Mouse (Mus musculus): ENCODE results near the gene Gm10681. TPM values are rescaled to one million over a fixed set of nuclear protein-coding genes. Genes with fewer than 3 reads are reported as not detected.
"Not testable (repeated sequence)": the region's sequence is repeated elsewhere in the genome, so short reads cannot be mapped to it uniquely, and the experiment has no call there.

Gene Gm10681
- not detected in 2 replicates for polyA plus RNA-seq (2014; fragmentation: Nextera tagmentation; extraction: Ambion mirVana)

DNA sequence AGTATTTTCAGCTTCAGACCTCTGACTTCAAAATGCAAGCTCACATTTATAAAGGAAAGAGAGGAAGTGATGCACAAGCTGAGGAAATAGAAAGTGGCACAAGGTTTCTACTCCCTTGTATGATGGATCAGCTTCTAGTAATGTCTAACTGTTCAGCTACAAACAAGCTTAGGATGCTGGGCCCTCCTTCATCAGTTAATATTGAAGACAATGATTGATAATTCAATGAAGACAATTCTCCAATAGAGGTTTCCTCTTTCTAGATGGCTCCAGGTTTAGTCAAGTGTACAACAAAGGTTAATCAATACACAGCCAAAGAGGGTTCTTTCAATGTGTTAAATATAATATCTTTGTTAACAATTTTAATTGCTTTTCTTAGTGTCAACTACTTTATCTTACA, at the start of gene Gm10681:
Gene Gm10681 (minus strand): TSS at position 101 of the 400 bp plus-strand sequence.
- Histone ChIP-seq H3K9ac (ENCODE audit: low read length) (no peak within 1 kb of the TSS), H3K27me3 (ENCODE audit: control insufficient read depth, insufficient read depth, low read length) (no peaks in the 10 kb centered on the region), H3K4me3 (ENCODE audit: control insufficient read depth in 1 of 2, insufficient read depth in 1 of 2, low read depth in 1 of 2, low read length in 2 of 2) (no peak within 1 kb of the TSS), H3K4me1 (ENCODE audit: control insufficient read depth in 2 of 2, insufficient read depth in 2 of 2, low read length in 2 of 2) (no peaks in the 10 kb centered on the region), H3K27ac (replicated peaks in 1 of 2; ENCODE audit: control insufficient read depth in 1 of 2, insufficient read depth in 1 of 2, low read depth in 2 of 2, low read length in 2 of 2) (no peak within 1 kb of the TSS), H3K4me2 (ENCODE audit: low read length) (no peak within 1 kb of the TSS), H3K9me3 (ENCODE audit: control insufficient read depth, low read length) (no peaks in the 10 kb centered on the region), H3K36me3 (ENCODE audit: control insufficient read depth, insufficient read depth, low read length) (no peaks in the 10 kb centered on the region)
- no peak for ATAC-seq (ENCODE audit: insufficient number of reproducible peaks, insufficient read depth, low FRiP score, low read depth)

DNA sequence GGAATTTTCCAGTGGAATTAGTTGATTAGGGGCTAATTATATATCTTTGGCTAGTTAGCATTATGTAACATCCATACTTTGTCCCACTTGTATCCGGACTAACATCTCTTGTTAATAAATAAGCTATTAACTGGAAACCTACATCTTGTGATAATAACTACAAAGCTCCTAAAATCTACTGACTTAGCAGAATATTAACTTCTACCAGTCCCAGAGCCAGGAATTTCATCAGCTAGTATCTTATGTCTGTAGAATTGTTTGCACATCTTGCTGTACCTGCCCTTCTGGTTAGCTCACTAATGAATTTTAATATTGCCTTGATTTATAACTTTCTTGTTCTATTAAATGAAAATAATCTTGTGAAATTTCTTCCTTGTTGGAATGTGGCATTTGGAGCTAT, 46.5 kb upstream of the Gm10681 start:
- H3K4me1 ChIP-seq (ENCODE audit: control insufficient read depth in 2 of 2, insufficient read depth in 2 of 2, low read length in 2 of 2) = no peaks in the 10 kb centered on the region
- 81% methylated on average over 1 of the region's 1 CpGs for WGBS
- H3K4me3 ChIP-seq (ENCODE audit: control insufficient read depth in 1 of 2, insufficient read depth in 1 of 2, low read depth in 1 of 2, low read length in 2 of 2) = no peak overlapping the region
- no peak overlapping the region for H3K4me2 ChIP-seq (ENCODE audit: low read length)
- H3K36me3 ChIP-seq (ENCODE audit: control insufficient read depth, insufficient read depth, low read length) = no peaks in the 10 kb centered on the region
- no peaks in the 10 kb centered on the region for H3K27me3 ChIP-seq (ENCODE audit: control insufficient read depth, insufficient read depth, low read length)
- H3K9ac ChIP-seq (ENCODE audit: low read length) = no peak overlapping the region
- H3K9me3 ChIP-seq (ENCODE audit: control insufficient read depth, low read length) = no peaks in the 10 kb centered on the region
- no peak for ATAC-seq (ENCODE audit: insufficient number of reproducible peaks, insufficient read depth, low FRiP score, low read depth)
- no peak overlapping the region for H3K27ac ChIP-seq (replicated peaks in 1 of 2; ENCODE audit: control insufficient read depth in 1 of 2, insufficient read depth in 1 of 2, low read depth in 2 of 2, low read length in 2 of 2)

DNA sequence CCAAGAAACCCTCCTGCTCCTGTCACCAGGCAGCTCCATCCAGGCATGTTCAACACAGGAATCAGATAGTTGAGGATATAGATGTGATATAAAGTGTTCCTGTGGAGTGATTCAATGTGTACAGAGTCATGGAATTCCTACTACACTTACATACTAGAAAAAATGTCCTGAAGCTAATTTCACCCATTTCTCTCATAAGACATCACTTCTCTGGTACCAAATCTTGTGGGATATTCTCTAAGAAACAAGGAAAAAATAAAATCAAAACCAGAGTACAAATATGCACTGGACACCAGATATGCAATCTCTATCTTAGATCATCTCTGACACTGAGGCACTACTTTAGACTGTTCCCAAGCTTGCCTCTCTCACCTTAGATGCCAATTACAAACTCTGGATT, 41.5 kb upstream of the Gm10681 start, which contains the start of gene Hsd3b5:
Gene Hsd3b5 (minus strand): TSS at position 101 of the 400 bp plus-strand sequence.
- no peaks in the 10 kb centered on the region for H3K4me1 ChIP-seq (ENCODE audit: control insufficient read depth in 2 of 2, insufficient read depth in 2 of 2, low read length in 2 of 2)

DNA sequence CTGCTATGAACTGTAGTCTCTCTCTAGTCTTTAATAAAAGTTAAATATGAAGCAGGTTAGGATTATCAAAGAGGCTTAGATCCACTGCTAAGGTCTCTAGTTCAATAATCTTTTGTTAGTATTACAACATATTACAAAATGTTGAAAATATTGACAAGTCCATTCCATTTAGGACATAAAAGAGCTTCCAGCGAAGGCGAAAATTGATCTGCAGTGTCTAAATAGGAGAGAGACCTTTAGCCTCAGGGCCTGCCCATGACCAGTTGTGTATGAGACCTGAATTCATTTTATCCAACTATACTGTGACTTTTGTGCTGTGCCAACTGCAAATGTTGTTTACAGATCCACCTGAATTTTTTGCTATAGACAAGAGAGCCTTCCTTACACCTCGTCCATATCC, 41.0 kb upstream of the Gm10681 start:
- Histone ChIP-seq H3K4me2 (ENCODE audit: low read length) (no peak overlapping the region), H3K36me3 (ENCODE audit: control insufficient read depth, insufficient read depth, low read length) (no peaks in the 10 kb centered on the region), H3K4me3 (ENCODE audit: control insufficient read depth in 1 of 2, insufficient read depth in 1 of 2, low read depth in 1 of 2, low read length in 2 of 2) (no peak overlapping the region), H3K27me3 (ENCODE audit: control insufficient read depth, insufficient read depth, low read length) (no peaks in the 10 kb centered on the region), H3K4me1 (ENCODE audit: control insufficient read depth in 2 of 2, insufficient read depth in 2 of 2, low read length in 2 of 2) (no peaks in the 10 kb centered on the region), H3K9me3 (ENCODE audit: control insufficient read depth, low read length) (no peaks in the 10 kb centered on the region), H3K9ac (ENCODE audit: low read length) (no peak overlapping the region), H3K27ac (replicated peaks in 1 of 2; ENCODE audit: control insufficient read depth in 1 of 2, insufficient read depth in 1 of 2, low read depth in 2 of 2, low read length in 2 of 2) (no peak overlapping the region)
- ATAC-seq (ENCODE audit: insufficient number of reproducible peaks, insufficient read depth, low FRiP score, low read depth) = no peak
- 76% methylated on average over 3 of the region's 3 CpGs for WGBS

More for the DNA sequence above, 41.5 kb upstream of the Gm10681 start, which contains the start of gene Hsd3b5:
- no peak within 1 kb of the TSS for H3K9ac ChIP-seq (ENCODE audit: low read length)
- no peaks in the 10 kb centered on the region for H3K27me3 ChIP-seq (ENCODE audit: control insufficient read depth, insufficient read depth, low read length)
- no peaks in the 10 kb centered on the region for H3K36me3 ChIP-seq (ENCODE audit: control insufficient read depth, insufficient read depth, low read length)
- no peak within 1 kb of the TSS for H3K4me3 ChIP-seq (ENCODE audit: control insufficient read depth in 1 of 2, insufficient read depth in 1 of 2, low read depth in 1 of 2, low read length in 2 of 2)
- ATAC-seq (ENCODE audit: insufficient number of reproducible peaks, insufficient read depth, low FRiP score, low read depth) = no peak
- no peak within 1 kb of the TSS for H3K4me2 ChIP-seq (ENCODE audit: low read length)
- H3K9me3 ChIP-seq (ENCODE audit: control insufficient read depth, low read length) = no peaks in the 10 kb centered on the region
- no peak within 1 kb of the TSS for H3K27ac ChIP-seq (replicated peaks in 1 of 2; ENCODE audit: control insufficient read depth in 1 of 2, insufficient read depth in 1 of 2, low read depth in 2 of 2, low read length in 2 of 2)

DNA sequence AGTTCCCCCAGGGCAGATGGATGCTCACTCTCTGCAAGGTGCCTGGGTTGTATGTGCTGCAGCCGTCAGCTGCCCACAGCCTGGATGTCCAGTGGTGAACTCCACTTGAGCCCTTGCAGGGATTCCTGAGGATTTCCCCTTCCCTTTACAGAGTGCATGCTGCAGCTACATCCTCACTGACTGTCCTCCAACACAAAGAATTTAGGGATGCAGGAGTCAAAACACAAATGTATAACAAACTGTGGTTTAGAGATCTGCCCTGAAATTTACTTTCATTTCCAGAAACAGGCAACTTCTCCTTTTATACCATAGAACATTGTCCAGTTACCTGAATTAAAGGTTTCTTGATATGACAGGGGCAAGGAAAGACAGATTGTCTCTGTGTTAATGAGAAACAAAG, 28.2 kb upstream of the Gm10681 start:
- H3K4me1 ChIP-seq (ENCODE audit: control insufficient read depth in 2 of 2, insufficient read depth in 2 of 2, low read length in 2 of 2); H3K9ac ChIP-seq (ENCODE audit: low read length); H3K9me3 ChIP-seq (ENCODE audit: control insufficient read depth, low read length); H3K27ac ChIP-seq (replicated peaks in 1 of 2; ENCODE audit: control insufficient read depth in 1 of 2, insufficient read depth in 1 of 2, low read depth in 2 of 2, low read length in 2 of 2); H3K36me3 ChIP-seq (ENCODE audit: control insufficient read depth, insufficient read depth, low read length); H3K4me3 ChIP-seq (ENCODE audit: control insufficient read depth in 1 of 2, insufficient read depth in 1 of 2, low read depth in 1 of 2, low read length in 2 of 2); H3K4me2 ChIP-seq (ENCODE audit: low read length); ATAC-seq (ENCODE audit: insufficient number of reproducible peaks, insufficient read depth, low FRiP score, low read depth); H3K27me3 ChIP-seq (ENCODE audit: control insufficient read depth, insufficient read depth, low read length): not testable (repeated sequence)
- 67% methylated on average over 1 of the region's 1 CpGs for WGBS

DNA sequence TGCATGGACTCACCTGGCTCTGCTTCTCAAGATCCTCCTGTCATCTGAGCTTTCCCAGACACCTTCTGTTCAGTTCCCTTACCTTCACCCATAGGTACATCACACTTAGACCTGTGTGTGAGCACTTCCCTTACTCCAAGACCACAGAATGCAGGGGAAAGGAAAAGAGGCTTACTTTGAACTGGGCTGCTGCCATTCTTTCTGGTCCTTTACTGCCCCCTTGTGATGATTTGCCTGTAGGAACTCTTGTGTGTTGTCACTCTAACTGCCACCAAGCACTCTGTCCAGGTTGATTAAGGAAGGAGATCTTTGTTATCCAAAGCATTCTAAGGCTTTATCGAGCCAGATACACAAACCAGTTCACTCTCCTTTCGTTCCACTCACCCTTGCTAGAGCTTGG, 27.6 kb upstream of the Gm10681 start:
- not testable (repeated sequence) for ATAC-seq (ENCODE audit: insufficient number of reproducible peaks, insufficient read depth, low FRiP score, low read depth); H3K4me2 ChIP-seq (ENCODE audit: low read length); H3K4me1 ChIP-seq (ENCODE audit: control insufficient read depth in 2 of 2, insufficient read depth in 2 of 2, low read length in 2 of 2); H3K9me3 ChIP-seq (ENCODE audit: control insufficient read depth, low read length); H3K27ac ChIP-seq (replicated peaks in 1 of 2; ENCODE audit: control insufficient read depth in 1 of 2, insufficient read depth in 1 of 2, low read depth in 2 of 2, low read length in 2 of 2); H3K27me3 ChIP-seq (ENCODE audit: control insufficient read depth, insufficient read depth, low read length); H3K9ac ChIP-seq (ENCODE audit: low read length); H3K4me3 ChIP-seq (ENCODE audit: control insufficient read depth in 1 of 2, insufficient read depth in 1 of 2, low read depth in 1 of 2, low read length in 2 of 2); H3K36me3 ChIP-seq (ENCODE audit: control insufficient read depth, insufficient read depth, low read length)
- WGBS = 24% methylated on average over 2 of the region's 2 CpGs

DNA sequence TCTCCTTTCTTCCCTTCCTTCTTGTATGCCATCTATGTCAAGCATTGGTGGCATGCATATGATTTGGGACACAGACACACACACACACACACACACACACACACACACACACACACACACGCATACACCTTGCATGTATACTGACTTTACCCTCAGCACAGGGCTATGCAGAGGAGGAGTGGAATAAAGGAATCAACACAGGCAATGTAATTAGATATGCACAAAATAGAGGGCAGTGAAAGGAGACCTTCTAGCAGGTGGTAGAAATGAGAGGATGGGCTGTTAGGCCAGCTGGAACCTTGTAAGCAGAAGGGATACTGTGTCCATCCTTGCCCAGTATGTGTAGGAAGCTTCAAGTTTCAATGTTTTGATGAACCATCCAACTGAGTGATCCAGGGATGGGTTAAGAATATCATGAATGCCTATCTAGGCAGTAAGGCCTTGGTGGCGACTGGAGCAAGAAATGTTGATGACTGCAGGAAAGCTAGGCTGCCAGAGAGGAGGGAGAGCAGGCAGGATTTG, 25.9 kb upstream of the Gm10681 start:
- 72% methylated on average over 2 of the region's 2 CpGs for WGBS
- H3K4me1 ChIP-seq (ENCODE audit: control insufficient read depth in 2 of 2, insufficient read depth in 2 of 2, low read length in 2 of 2); H3K4me2 ChIP-seq (ENCODE audit: low read length); H3K9ac ChIP-seq (ENCODE audit: low read length); H3K27me3 ChIP-seq (ENCODE audit: control insufficient read depth, insufficient read depth, low read length); H3K27ac ChIP-seq (replicated peaks in 1 of 2; ENCODE audit: control insufficient read depth in 1 of 2, insufficient read depth in 1 of 2, low read depth in 2 of 2, low read length in 2 of 2); H3K4me3 ChIP-seq (ENCODE audit: control insufficient read depth in 1 of 2, insufficient read depth in 1 of 2, low read depth in 1 of 2, low read length in 2 of 2); H3K36me3 ChIP-seq (ENCODE audit: control insufficient read depth, insufficient read depth, low read length); ATAC-seq (ENCODE audit: insufficient number of reproducible peaks, insufficient read depth, low FRiP score, low read depth); H3K9me3 ChIP-seq (ENCODE audit: control insufficient read depth, low read length): not testable (repeated sequence)

DNA sequence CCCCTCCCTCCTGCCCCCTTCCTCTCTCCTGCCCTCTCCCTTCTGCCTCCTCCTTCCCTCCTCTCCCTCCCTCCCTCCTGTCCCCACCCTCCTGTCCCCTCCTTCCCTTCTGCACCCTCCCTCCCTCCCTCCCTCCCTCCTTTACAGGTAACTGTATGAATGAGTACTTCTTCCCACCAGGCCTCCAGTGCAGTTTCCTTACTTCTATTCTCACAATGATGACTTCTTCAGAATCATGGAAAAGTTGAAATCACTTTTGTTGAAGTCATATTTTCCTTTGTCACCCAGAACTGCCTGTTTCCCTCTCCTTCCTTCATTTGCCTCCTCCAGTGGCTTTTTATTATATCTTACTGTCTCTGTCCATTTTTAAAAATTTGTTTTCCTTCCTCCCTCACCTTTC, 25.4 kb upstream of the Gm10681 start:
- no peak for ATAC-seq (ENCODE audit: insufficient number of reproducible peaks, insufficient read depth, low FRiP score, low read depth)
- Histone ChIP-seq H3K9me3 (ENCODE audit: control insufficient read depth, low read length) (no peaks in the 10 kb centered on the region), H3K4me3 (ENCODE audit: control insufficient read depth in 1 of 2, insufficient read depth in 1 of 2, low read depth in 1 of 2, low read length in 2 of 2) (no peak overlapping the region), H3K9ac (ENCODE audit: low read length) (no peak overlapping the region), H3K4me1 (ENCODE audit: control insufficient read depth in 2 of 2, insufficient read depth in 2 of 2, low read length in 2 of 2) (no peaks in the 10 kb centered on the region), H3K4me2 (ENCODE audit: low read length) (no peak overlapping the region), H3K36me3 (ENCODE audit: control insufficient read depth, insufficient read depth, low read length) (no peaks in the 10 kb centered on the region), H3K27me3 (ENCODE audit: control insufficient read depth, insufficient read depth, low read length) (no peaks in the 10 kb centered on the region), H3K27ac (replicated peaks in 1 of 2; ENCODE audit: control insufficient read depth in 1 of 2, insufficient read depth in 1 of 2, low read depth in 2 of 2, low read length in 2 of 2) (no peak overlapping the region)
